Mouse (Mus musculus): Measurements from ENCODE around the gene Olfr1262. TPM values are rescaled to one million over a fixed set of nuclear protein-coding genes. Genes with fewer than 3 reads are reported as not detected.

The Olfr1262 gene
- polyA plus RNA-seq (2012; rRNA removed): not detected in 2 replicates
- polyA plus RNA-seq (2014; fragmentation: Nextera tagmentation; extraction: Ambion mirVana): not detected in 2 replicates

GRCm38 (mm10) chr2:89999845-90000244, at the start of gene Olfr1262:
Gene Olfr1262 (plus strand): TSS chr2:90000145.
- ATAC-seq (ENCODE audit: insufficient read depth): no peak
- no peak within 1 kb of the TSS for H3K4me2 ChIP-seq (ENCODE audit: low read depth)
- H3K27ac ChIP-seq: no peak within 1 kb of the TSS
- no peak for DNase-seq (ENCODE audit: low read depth in 3 of 3, low spot score in 3 of 3)
- H3K27me3 ChIP-seq (ENCODE audit: control insufficient read depth, insufficient read depth, low read length): no peaks in the 10 kb centered on the region
- no peak within 1 kb of the TSS for H3K4me3 ChIP-seq (ENCODE audit: insufficient read depth in 1 of 2, low read depth in 2 of 2, low read length in 2 of 2)
- TF ChIP-seq EP300 (IDR thresholded peaks at IDR 0.05; ENCODE audit: low read depth): no peak
- TF ChIP-seq CTCF (IDR thresholded peaks at IDR 0.05; ENCODE audit: low read depth): no peak
- H3K36me3 ChIP-seq (replicated peaks; ENCODE audit: control insufficient read depth, insufficient read depth, low read depth): no peaks in the 10 kb centered on the region
- no peaks in the 10 kb centered on the region for H3K4me1 ChIP-seq (replicated peaks; ENCODE audit: control insufficient read depth in 2 of 2, insufficient read depth in 2 of 2, low read length in 1 of 2)
- H3K9me3 ChIP-seq (ENCODE audit: control insufficient read depth, low read length): no peaks in the 10 kb centered on the region
- H3K9ac ChIP-seq (replicated peaks): no peak within 1 kb of the TSS

- Histone ChIP-seq H3K9me3 (ENCODE audit: control insufficient read depth, low read length) (no peaks in the 10 kb centered on the region), H3K36me3 (replicated peaks; ENCODE audit: control insufficient read depth, insufficient read depth, low read depth) (no peaks in the 10 kb centered on the region), H3K27ac (no peak within 1 kb of the TSS), H3K4me3 (ENCODE audit: insufficient read depth in 1 of 2, low read depth in 2 of 2, low read length in 2 of 2) (no peak within 1 kb of the TSS), H3K4me2 (ENCODE audit: low read depth) (no peak within 1 kb of the TSS), H3K4me1 (replicated peaks; ENCODE audit: control insufficient read depth in 2 of 2, insufficient read depth in 2 of 2, low read length in 1 of 2) (no peaks in the 10 kb centered on the region), H3K27me3 (ENCODE audit: control insufficient read depth, insufficient read depth, low read length) (no peaks in the 10 kb centered on the region), H3K9ac (replicated peaks) (no peak within 1 kb of the TSS)
- ATAC-seq (ENCODE audit: insufficient read depth) (no peak), DNase-seq (ENCODE audit: low read depth in 3 of 3, low spot score in 3 of 3) (no peak)
- whole genome bisulfite sequencing (ENCODE audit: insufficient replicate concordance): 45% methylated on average over 2 of the region's 2 CpGs
- TF ChIP-seq EP300 (IDR thresholded peaks at IDR 0.05; ENCODE audit: low read depth) (no peak), CTCF (IDR thresholded peaks at IDR 0.05; ENCODE audit: low read depth) (no peak)
Observed at GRCm38 (mm10) chr2:89974184-89974583, 25.8 kb upstream of the Olfr1262 start, which contains the start of gene Olfr1260. Gene Olfr1260 (plus strand): TSS chr2:89974340.

- Histone ChIP-seq H3K9ac (replicated peaks) (no peak overlapping the region), H3K27ac (no peak overlapping the region), H3K4me2 (ENCODE audit: low read depth) (no peak overlapping the region), H3K9me3 (ENCODE audit: control insufficient read depth, low read length) (no peaks in the 10 kb centered on the region), H3K27me3 (ENCODE audit: control insufficient read depth, insufficient read depth, low read length) (no peaks in the 10 kb centered on the region), H3K36me3 (replicated peaks; ENCODE audit: control insufficient read depth, insufficient read depth, low read depth) (no peaks in the 10 kb centered on the region), H3K4me3 (ENCODE audit: insufficient read depth in 1 of 2, low read depth in 2 of 2, low read length in 2 of 2) (no peak overlapping the region), H3K4me1 (replicated peaks; ENCODE audit: control insufficient read depth in 2 of 2, insufficient read depth in 2 of 2, low read length in 1 of 2) (no peaks in the 10 kb centered on the region)
- TF ChIP-seq EP300 (IDR thresholded peaks at IDR 0.05; ENCODE audit: low read depth) (no peak), CTCF (IDR thresholded peaks at IDR 0.05; ENCODE audit: low read depth) (no peak)
- ATAC-seq (ENCODE audit: insufficient read depth) (no peak), DNase-seq (ENCODE audit: low read depth in 3 of 3, low spot score in 3 of 3) (no peak)
- WGBS (ENCODE audit: insufficient replicate concordance): 47% methylated on average over 2 of the region's 2 CpGs
Observed at GRCm38 (mm10) chr2:89977709-89978108, 22.2 kb upstream of the Olfr1262 start.

GRCm38 (mm10) chr2:89990921-89991320, 9.0 kb upstream of the Olfr1262 start, which contains the start of gene Olfr1261:
Gene Olfr1261 (plus strand): TSS chr2:89991221.
- no peak for ATAC-seq (ENCODE audit: insufficient read depth)
- no peaks in the 10 kb centered on the region for H3K27me3 ChIP-seq (ENCODE audit: control insufficient read depth, insufficient read depth, low read length)
- no peaks in the 10 kb centered on the region for H3K36me3 ChIP-seq (replicated peaks; ENCODE audit: control insufficient read depth, insufficient read depth, low read depth)
- H3K27ac ChIP-seq: no peak within 1 kb of the TSS
- no peak within 1 kb of the TSS for H3K4me3 ChIP-seq (ENCODE audit: insufficient read depth in 1 of 2, low read depth in 2 of 2, low read length in 2 of 2)
- no peaks in the 10 kb centered on the region for H3K4me1 ChIP-seq (replicated peaks; ENCODE audit: control insufficient read depth in 2 of 2, insufficient read depth in 2 of 2, low read length in 1 of 2)
- H3K9me3 ChIP-seq (ENCODE audit: control insufficient read depth, low read length): no peaks in the 10 kb centered on the region
- no peak within 1 kb of the TSS for H3K4me2 ChIP-seq (ENCODE audit: low read depth)
- TF ChIP-seq EP300 (IDR thresholded peaks at IDR 0.05; ENCODE audit: low read depth) (no peak), CTCF (IDR thresholded peaks at IDR 0.05; ENCODE audit: low read depth) (no peak)
- no peak within 1 kb of the TSS for H3K9ac ChIP-seq (replicated peaks)
- no peak for DNase-seq (ENCODE audit: low read depth in 3 of 3, low spot score in 3 of 3)

GRCm38 (mm10) chr2:90011831-90012230, 11.9 kb downstream of the Olfr1262 start, which contains the start of gene Olfr1263:
Gene Olfr1263 (plus strand): TSS chr2:90012131.
- ATAC-seq (ENCODE audit: insufficient read depth) (no peak), DNase-seq (ENCODE audit: low read depth in 3 of 3, low spot score in 3 of 3) (no peak)
- 50% methylated on average over 2 of the region's 2 CpGs for WGBS (ENCODE audit: insufficient replicate concordance)
- H3K27me3 ChIP-seq (ENCODE audit: control insufficient read depth, insufficient read depth, low read length): no peaks in the 10 kb centered on the region
- H3K4me2 ChIP-seq (ENCODE audit: low read depth): no peak within 1 kb of the TSS
- no peak within 1 kb of the TSS for H3K9ac ChIP-seq (replicated peaks)
- H3K9me3 ChIP-seq (ENCODE audit: control insufficient read depth, low read length): no peaks in the 10 kb centered on the region
- TF ChIP-seq CTCF (IDR thresholded peaks at IDR 0.05; ENCODE audit: low read depth) (no peak), EP300 (IDR thresholded peaks at IDR 0.05; ENCODE audit: low read depth) (no peak)
- H3K36me3 ChIP-seq (replicated peaks; ENCODE audit: control insufficient read depth, insufficient read depth, low read depth): no peaks in the 10 kb centered on the region
- H3K4me1 ChIP-seq (replicated peaks; ENCODE audit: control insufficient read depth in 2 of 2, insufficient read depth in 2 of 2, low read length in 1 of 2): no peaks in the 10 kb centered on the region
- no peak within 1 kb of the TSS for H3K4me3 ChIP-seq (ENCODE audit: insufficient read depth in 1 of 2, low read depth in 2 of 2, low read length in 2 of 2)
- no peak within 1 kb of the TSS for H3K27ac ChIP-seq
